Mouse (Mus musculus): ENCODE data around the gene Tsnaxip1. TPM values are rescaled to one million over a fixed set of nuclear protein-coding genes. Genes with fewer than 3 reads are reported as not detected.

Gene Tsnaxip1
- polyA plus RNA-seq, 1 experiment from 2014 or later = 1.5 TPM

GRCm38 (mm10) chr8:105853178-105853577, 25.6 kb downstream of the Tsnaxip1 start, which contains the start of gene Cenpt:
Cenpt (minus strand) TSS chr8:105853278.
- Histone ChIP-seq H3K4me1 (peaks cover 34% of the 10 kb centered on the region), H3K4me3 (no peak within 1 kb of the TSS), H3K9me3 (no peaks in the 10 kb centered on the region), H3K27me3 (no peaks in the 10 kb centered on the region), H3K9ac (no peak within 1 kb of the TSS), H3K36me3 (peaks cover 14% of the 10 kb centered on the region), H3K27ac (no peak within 1 kb of the TSS), H3K4me2 (peak within 1 kb of the TSS; percentile 73; the same call in 1 of the 2 replicates)
- ATAC-seq (ENCODE audit: borderline replicate concordance, extremely low read depth, low FRiP score, low TSS enrichment) = no peak
- WGBS = 87% methylated on average over 3 of the region's 3 CpGs

DNA sequence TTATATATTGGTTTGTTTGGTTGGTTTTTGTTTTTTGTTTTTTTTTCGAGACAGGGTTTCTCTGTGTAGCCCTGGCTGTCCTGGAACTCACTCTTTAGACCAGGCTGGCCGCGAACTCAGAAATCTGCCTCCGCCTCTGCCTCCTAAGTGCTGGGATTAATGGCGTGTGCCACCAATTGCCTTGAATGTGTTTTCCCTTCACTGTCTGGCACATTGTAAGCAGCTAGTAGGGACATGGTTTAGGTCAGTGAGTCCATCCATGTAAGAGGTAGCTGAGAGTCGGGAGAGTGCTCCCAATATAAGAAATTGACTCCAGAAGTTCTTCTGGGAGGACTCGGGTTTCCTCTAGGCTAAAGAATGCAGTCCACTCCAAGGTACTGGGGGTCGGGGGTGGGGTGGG, 26.8 kb downstream of the Tsnaxip1 start:
- no peak overlapping the region for H3K27ac ChIP-seq
- H3K9me3 ChIP-seq = no peaks in the 10 kb centered on the region
- ATAC-seq (ENCODE audit: borderline replicate concordance, extremely low read depth, low FRiP score, low TSS enrichment) = no peak
- H3K4me2 ChIP-seq = peak overlapping the region; percentile 92
- H3K27me3 ChIP-seq = no peaks in the 10 kb centered on the region
- H3K36me3 ChIP-seq = peaks cover 2% of the 10 kb centered on the region; the same call in 1 of the 2 replicates
- peak overlapping the region; percentile 86 for H3K9ac ChIP-seq
- H3K4me3 ChIP-seq = peak overlapping the region; percentile 94
- WGBS = 21% methylated on average over 8 of the region's 8 CpGs
- H3K4me1 ChIP-seq = peaks cover 45% of the 10 kb centered on the region

- Histone ChIP-seq H3K27me3 (no peaks in the 10 kb centered on the region), H3K9me3 (no peaks in the 10 kb centered on the region), H3K4me1 (peaks cover 49% of the 10 kb centered on the region), H3K4me3 (peak within 1 kb of the TSS; percentile 94), H3K9ac (peak within 1 kb of the TSS; percentile 86), H3K36me3 (no peaks in the 10 kb centered on the region), H3K4me2 (peak within 1 kb of the TSS; percentile 92), H3K27ac (peak within 1 kb of the TSS; percentile 73)
- under 1% methylated on average over 43 of the region's 43 CpGs for WGBS
- ATAC-seq (ENCODE audit: borderline replicate concordance, extremely low read depth, low FRiP score, low TSS enrichment) = peak; percentile 91
These were observed 27.2 kb downstream of the Tsnaxip1 start, which contains the start of gene Thap11 for GRCm38 (mm10) chr8:105854715-105855216. Thap11 (plus strand) TSS chr8:105855132.

DNA sequence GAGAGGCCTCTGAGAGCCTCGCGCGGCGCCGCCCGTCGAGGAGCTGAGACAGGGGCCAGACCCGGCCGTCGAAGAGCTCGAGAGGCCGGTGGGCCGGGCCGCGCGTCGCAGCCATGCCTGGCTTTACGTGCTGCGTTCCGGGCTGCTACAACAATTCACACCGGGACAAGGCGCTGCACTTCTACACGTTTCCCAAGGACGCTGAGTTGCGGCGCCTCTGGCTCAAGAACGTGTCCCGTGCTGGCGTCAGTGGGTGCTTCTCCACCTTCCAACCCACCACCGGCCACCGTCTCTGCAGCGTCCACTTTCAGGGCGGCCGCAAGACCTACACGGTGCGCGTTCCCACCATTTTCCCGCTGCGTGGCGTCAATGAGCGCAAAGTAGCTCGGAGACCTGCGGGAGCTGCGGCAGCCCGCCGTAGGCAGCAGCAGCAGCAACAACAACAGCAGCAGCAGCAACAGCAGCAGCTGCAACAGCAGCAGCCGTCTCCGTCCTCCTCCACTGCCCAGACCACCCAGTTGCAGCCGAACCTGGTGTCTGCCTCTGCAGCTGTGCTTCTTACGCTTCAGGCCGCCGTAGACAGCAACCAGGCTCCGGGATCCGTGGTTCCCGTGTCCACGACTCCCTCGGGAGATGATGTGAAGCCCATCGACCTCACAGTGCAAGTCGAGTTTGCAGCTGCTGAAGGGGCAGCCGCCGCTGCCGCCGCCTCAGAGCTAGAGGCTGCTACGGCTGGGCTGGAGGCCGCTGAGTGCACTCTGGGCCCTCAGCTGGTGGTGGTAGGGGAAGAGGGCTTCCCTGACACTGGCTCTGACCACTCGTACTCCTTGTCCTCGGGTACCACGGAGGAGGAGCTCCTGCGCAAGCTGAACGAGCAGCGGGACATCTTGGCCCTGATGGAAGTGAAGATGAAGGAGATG, 28.0 kb downstream of the Tsnaxip1 start:
- Histone ChIP-seq H3K4me1 (peaks cover 49% of the 10 kb centered on the region), H3K9me3 (no peaks in the 10 kb centered on the region), H3K27me3 (no peaks in the 10 kb centered on the region), H3K9ac (peak overlapping the region; percentile 86), H3K36me3 (no peaks in the 10 kb centered on the region), H3K4me2 (peak overlapping the region; percentile 92), H3K27ac (peak overlapping the region; percentile 73), H3K4me3 (peak overlapping the region; percentile 94)
- WGBS = under 1% methylated on average over 71 of the region's 71 CpGs
- peak; percentile 37 for ATAC-seq (ENCODE audit: borderline replicate concordance, extremely low read depth, low FRiP score, low TSS enrichment)

- Histone ChIP-seq H3K4me3 (peak overlapping the region; percentile 94), H3K4me2 (peak overlapping the region; percentile 92), H3K27me3 (no peaks in the 10 kb centered on the region), H3K9me3 (no peaks in the 10 kb centered on the region), H3K4me1 (peaks cover 45% of the 10 kb centered on the region), H3K9ac (peak overlapping the region; percentile 86), H3K36me3 (no peaks in the 10 kb centered on the region), H3K27ac (peak overlapping the region; percentile 73)
- ATAC-seq (ENCODE audit: borderline replicate concordance, extremely low read depth, low FRiP score, low TSS enrichment) = no peak
- WGBS = 9% methylated on average over 15 of the region's 15 CpGs
These were observed 28.8 kb downstream of the Tsnaxip1 start for GRCm38 (mm10) chr8:105856168-105856835.

DNA sequence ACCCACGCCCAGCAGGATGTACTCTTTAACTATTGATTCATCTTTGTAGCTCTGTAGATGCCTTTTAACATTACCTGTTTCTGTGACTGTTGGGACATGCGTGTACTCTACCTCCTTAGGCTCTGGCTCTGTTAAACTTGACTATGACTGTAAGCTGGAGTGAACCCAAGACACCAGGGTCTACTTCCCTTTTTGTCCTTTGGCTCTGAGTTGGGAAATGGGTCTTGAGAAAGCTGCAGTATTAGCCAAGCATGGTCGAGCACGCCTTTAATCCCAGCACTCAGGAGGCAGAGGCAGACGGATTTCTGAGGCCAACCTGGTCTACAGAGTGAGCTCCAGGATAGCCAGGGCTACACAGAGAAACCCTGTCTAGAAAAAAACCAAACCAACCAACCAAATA, 31.0 kb downstream of the Tsnaxip1 start:
- Histone ChIP-seq H3K4me1 (peaks cover 56% of the 10 kb centered on the region), H3K36me3 (0 out of 2 replicates have a peak, but pooled peaks cover 3% of the 10 kb centered on the region)
- 86% methylated on average over 5 of the region's 5 CpGs for WGBS

GRCm38 (mm10) chr8:105859314-105859713, 31.8 kb downstream of the Tsnaxip1 start:
- H3K9ac ChIP-seq = peak overlapping the region; percentile 48; the same call in 1 of the 2 replicates
- 0 out of 2 replicates have a peak, but pooled peaks cover 3% of the 10 kb centered on the region for H3K36me3 ChIP-seq
- peaks cover 56% of the 10 kb centered on the region for H3K4me1 ChIP-seq
- no peak for ATAC-seq (ENCODE audit: borderline replicate concordance, extremely low read depth, low FRiP score, low TSS enrichment)
- 56% methylated on average over 5 of the region's 5 CpGs for WGBS
- peak overlapping the region; percentile 93 for H3K27ac ChIP-seq
- no peaks in the 10 kb centered on the region for H3K9me3 ChIP-seq
- no peak overlapping the region; the same call in 1 of the 2 replicates for H3K4me3 ChIP-seq
- H3K27me3 ChIP-seq = no peaks in the 10 kb centered on the region
- H3K4me2 ChIP-seq = peak overlapping the region; percentile 54; the same call in 1 of the 2 replicates

More for the DNA sequence above, 31.0 kb downstream of the Tsnaxip1 start:
- no peaks in the 10 kb centered on the region for H3K27me3 ChIP-seq
- H3K4me2 ChIP-seq = no peak overlapping the region
- H3K27ac ChIP-seq = no peak overlapping the region
- H3K9me3 ChIP-seq = no peaks in the 10 kb centered on the region
- no peak overlapping the region for H3K4me3 ChIP-seq
- H3K9ac ChIP-seq = no peak overlapping the region
- no peak for ATAC-seq (ENCODE audit: borderline replicate concordance, extremely low read depth, low FRiP score, low TSS enrichment)

- WGBS = under 1% methylated on average over 59 of the region's 59 CpGs
- Histone ChIP-seq H3K27me3 (no peaks in the 10 kb centered on the region), H3K4me1 (peaks cover 56% of the 10 kb centered on the region), H3K9ac (peak within 1 kb of the TSS; percentile 87), H3K9me3 (no peaks in the 10 kb centered on the region), H3K36me3 (0 out of 2 replicates have a peak, but pooled peaks cover 3% of the 10 kb centered on the region), H3K4me2 (peak within 1 kb of the TSS; percentile 69), H3K4me3 (peak within 1 kb of the TSS; percentile 83), H3K27ac (peak within 1 kb of the TSS; percentile 93)
- peak; percentile 98 for ATAC-seq (ENCODE audit: borderline replicate concordance, extremely low read depth, low FRiP score, low TSS enrichment)
These were observed 32.8 kb downstream of the Tsnaxip1 start, which contains the start of gene Nutf2 for GRCm38 (mm10) chr8:105860143-105860981. Nutf2 (plus strand) TSS chr8:105860580.

DNA sequence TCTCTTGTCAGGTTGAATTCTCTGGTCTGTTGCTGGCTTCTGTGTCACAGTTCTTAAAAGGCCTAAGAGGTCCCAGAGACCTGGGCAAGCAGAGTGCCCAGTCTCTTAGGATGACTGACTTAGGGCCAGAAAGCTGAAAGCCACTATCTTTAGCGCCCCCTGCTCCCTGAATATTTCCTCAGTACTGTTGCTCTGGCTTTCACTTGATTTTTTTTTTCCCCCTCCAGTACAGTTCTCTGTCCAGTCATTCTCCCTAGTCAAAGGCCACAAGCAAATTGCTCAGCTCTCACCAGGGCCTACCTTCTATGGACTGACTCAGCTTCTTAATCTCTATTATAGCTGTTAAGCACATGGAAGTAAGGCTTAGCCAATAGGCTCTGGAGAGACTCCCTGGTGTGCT, 34.4 kb downstream of the Tsnaxip1 start:
- Histone ChIP-seq H3K9me3 (no peaks in the 10 kb centered on the region), H3K27me3 (no peaks in the 10 kb centered on the region), H3K4me1 (peaks cover 44% of the 10 kb centered on the region), H3K36me3 (peaks cover 18% of the 10 kb centered on the region), H3K27ac (no peak overlapping the region), H3K9ac (peak overlapping the region; percentile 87), H3K4me2 (peak overlapping the region; percentile 69), H3K4me3 (peak overlapping the region; percentile 83)
- WGBS = 0% methylated on average over 1 of the region's 1 CpGs
- no peak for ATAC-seq (ENCODE audit: borderline replicate concordance, extremely low read depth, low FRiP score, low TSS enrichment)

DNA sequence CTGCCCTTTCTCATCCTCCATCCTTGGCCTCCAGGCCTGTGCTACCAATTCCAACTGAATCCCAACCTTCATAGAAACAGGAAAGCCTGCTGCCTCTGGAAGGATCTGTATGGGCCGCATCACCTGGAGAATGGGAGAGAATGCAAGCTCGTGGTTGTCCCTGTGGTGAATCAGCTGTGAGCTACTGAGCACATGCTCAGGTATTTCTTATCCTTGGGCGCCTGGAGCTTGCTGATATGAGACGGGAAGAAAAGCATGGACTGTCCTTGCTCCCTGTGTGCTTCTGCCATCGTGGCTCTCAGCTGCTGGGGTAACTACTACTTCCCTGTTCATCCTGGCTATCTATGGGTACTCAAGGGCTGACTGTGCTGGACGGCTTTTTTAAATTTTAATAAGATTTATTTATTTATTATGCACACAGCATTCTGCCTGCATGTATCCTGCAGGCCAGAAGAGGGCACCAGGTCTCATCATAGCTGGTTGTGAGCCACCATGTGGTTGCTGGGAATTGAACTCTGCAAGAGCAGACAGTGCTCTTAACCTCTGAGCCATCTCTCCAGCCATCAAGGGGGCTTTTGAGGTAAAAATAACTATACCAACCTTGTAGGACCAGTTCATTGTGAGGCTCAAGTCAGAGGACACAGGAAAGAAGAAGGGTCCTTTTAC, 39.0 kb downstream of the Tsnaxip1 start:
- no peak overlapping the region for H3K9ac ChIP-seq
- peaks cover 51% of the 10 kb centered on the region for H3K36me3 ChIP-seq
- no peaks in the 10 kb centered on the region for H3K9me3 ChIP-seq
- no peak overlapping the region for H3K4me2 ChIP-seq
- WGBS = 82% methylated on average over 6 of the region's 6 CpGs
- no peaks in the 10 kb centered on the region for H3K27me3 ChIP-seq
- H3K4me3 ChIP-seq = no peak overlapping the region
- peaks cover 12% of the 10 kb centered on the region for H3K4me1 ChIP-seq
- ATAC-seq (ENCODE audit: borderline replicate concordance, extremely low read depth, low FRiP score, low TSS enrichment) = no peak
- no peak overlapping the region for H3K27ac ChIP-seq

All from lung, embryonic 15.5 days (tissue).